Mouse (Mus musculus) lung, postnatal 4 days (tissue): ENCODE measurements around the gene 5730507C01Rik.
"Not testable (repeated sequence)": the region's sequence is repeated elsewhere in the genome, so short reads cannot be mapped to it uniquely, and the experiment has no call there.

Source experiments
- DNase-seq, 2 experiments: peaks; one replicate each; pipeline ENCODE4 v3.0.0; 2021

Gene 5730507C01Rik

GRCm38 (mm10) chr12:18514171-18514570, at the start of gene 5730507C01Rik:
5730507C01Rik (plus strand) TSS chr12:18514510.
- peak; percentile 50 to 73 for DNase-seq

- not testable (repeated sequence) for DNase-seq
Observed at GRCm38 (mm10) chr12:18514616-18515015, 306 bp downstream of the 5730507C01Rik start.

GRCm38 (mm10) chr12:18515077-18515476, 767 bp downstream of the 5730507C01Rik start:
- peak; percentile 3 to 18 for DNase-seq
